Mouse (Mus musculus) liver, embryonic 14.5 days (tissue): ENCODE data around the gene Slc17a5. TPM values are rescaled to one million over a fixed set of nuclear protein-coding genes. Genes with fewer than 3 reads are reported as not detected.
"Not testable (repeated sequence)": the region's sequence is repeated elsewhere in the genome, so short reads cannot be mapped to it uniquely, and the experiment has no call there.

Source experiments
- ATAC-seq: fragments of 200-750 bp; cut with Nextera tagmentation; 2 replicates; pipeline ENCODE4 v1.8.0; 2017; ENCODE audit warnings: moderate number of reproducible peaks, mild to moderate bottlenecking, moderate library complexity; ENCODE audit not compliant: insufficient read depth
- DNase-seq, 3 experiments: peaks; one replicate each; pipeline ENCODE4 v3.0.0-alpha.2; 2012 to 2013; ENCODE audit warnings: low read depth in 3 of 3, low spot score in 3 of 3
- H3K27ac ChIP-seq: fragments of 300-500 bp; sonication (generic); 2 replicates; pipeline ENCODE4 v1.5.1; 2014; ENCODE audit warnings: moderate library complexity, mild to moderate bottlenecking, control low read depth, inconsistent platforms
- H3K27me3 ChIP-seq: fragments of 300-500 bp; sonication (generic); 2 replicates; pipeline ENCODE4 v1.6.1; 2014; ENCODE audit warnings: mild to moderate bottlenecking, low read length, moderate library complexity; ENCODE audit not compliant: control insufficient read depth, insufficient read depth
- H3K36me3 ChIP-seq: fragments of 300-500 bp; sonication (generic); replicated peaks from 2 replicates; pipeline ENCODE4 v1.6.1; 2014; ENCODE audit warnings: low read depth; ENCODE audit not compliant: control insufficient read depth, insufficient read depth
- H3K4me1 ChIP-seq, 2 experiments: fragments of 200-500 bp in 1 of 2; fragments of 300-500 bp in 1 of 2; sonication (generic) in 1 of 2; replicated peaks; 2 replicates each; pipeline ENCODE4 v1.6.1; 2012 to 2014; ENCODE audit warnings: antibody characterized with exemption in 1 of 2, inconsistent platforms in 1 of 2, low read length in 1 of 2; ENCODE audit not compliant: control insufficient read depth in 2 of 2, insufficient read depth in 2 of 2
- H3K4me2 ChIP-seq: fragments of 300-500 bp; sonication (generic); 2 replicates; pipeline ENCODE4 v1.6.1; 2014; ENCODE audit warnings: low read depth, mild to moderate bottlenecking, control low read depth, moderate library complexity
- H3K4me3 ChIP-seq, 2 experiments: fragments of 200-500 bp in 1 of 2; fragments of 300-500 bp in 1 of 2; sonication (generic) in 1 of 2; 2 replicates each; pipeline ENCODE4 v1.5.1; 2012 to 2014; ENCODE audit warnings: low read depth in 2 of 2, low read length in 2 of 2, mild to moderate bottlenecking in 2 of 2, control low read depth in 1 of 2, inconsistent platforms in 1 of 2, moderate library complexity in 1 of 2; ENCODE audit not compliant: insufficient read depth in 1 of 2
- H3K9ac ChIP-seq: fragments of 300-500 bp; sonication (generic); replicated peaks from 2 replicates; pipeline ENCODE4 v1.6.1; 2014; ENCODE audit warnings: mild to moderate bottlenecking, control low read depth, moderate library complexity
- H3K9me3 ChIP-seq: fragments of 300-500 bp; sonication (generic); 2 replicates; pipeline ENCODE4 v1.6.1; 2016; ENCODE audit warnings: low read length, mixed read lengths; ENCODE audit not compliant: control insufficient read depth
- CTCF ChIP-seq: IDR thresholded peaks from 2 replicates; pipeline ENCODE4 v1.5.1; 2016; ENCODE audit warnings: antibody characterized with exemption, low read depth, control low read depth
- EP300 ChIP-seq: IDR thresholded peaks from 2 replicates; pipeline ENCODE4 v1.6.1; 2016; ENCODE audit warnings: antibody characterized with exemption, low read depth
- WGBS: fragments of 180-500 bp; shearing (Covaris S2); extraction: QIAGEN DNeasy Blood & Tissue Kit; methylation state at CpG from one replicate; pipeline ENCODE4 v1.1.7; 2014; ENCODE audit not compliant: insufficient replicate concordance; 5-methylcytosine and 5-hydroxymethylcytosine counted together
- polyA plus RNA-seq, 2 experiments: library from polyadenylated mRNA; depleted of rRNA in 1 of 2; stranded (reverse) in 1 of 2; unstranded in 1 of 2; fragments of >200 nt; fragmentation: Nextera tagmentation in 1 of 2; extraction: Ambion mirVana in 1 of 2; gene quantifications; 2 replicates each; pipeline versions ENCODE4 v1.2.1 to v1.2.3; 2012 to 2014

The Slc17a5 gene
- polyA plus RNA-seq, 2 experiments: 2.4 to 3.8 TPM

DNA sequence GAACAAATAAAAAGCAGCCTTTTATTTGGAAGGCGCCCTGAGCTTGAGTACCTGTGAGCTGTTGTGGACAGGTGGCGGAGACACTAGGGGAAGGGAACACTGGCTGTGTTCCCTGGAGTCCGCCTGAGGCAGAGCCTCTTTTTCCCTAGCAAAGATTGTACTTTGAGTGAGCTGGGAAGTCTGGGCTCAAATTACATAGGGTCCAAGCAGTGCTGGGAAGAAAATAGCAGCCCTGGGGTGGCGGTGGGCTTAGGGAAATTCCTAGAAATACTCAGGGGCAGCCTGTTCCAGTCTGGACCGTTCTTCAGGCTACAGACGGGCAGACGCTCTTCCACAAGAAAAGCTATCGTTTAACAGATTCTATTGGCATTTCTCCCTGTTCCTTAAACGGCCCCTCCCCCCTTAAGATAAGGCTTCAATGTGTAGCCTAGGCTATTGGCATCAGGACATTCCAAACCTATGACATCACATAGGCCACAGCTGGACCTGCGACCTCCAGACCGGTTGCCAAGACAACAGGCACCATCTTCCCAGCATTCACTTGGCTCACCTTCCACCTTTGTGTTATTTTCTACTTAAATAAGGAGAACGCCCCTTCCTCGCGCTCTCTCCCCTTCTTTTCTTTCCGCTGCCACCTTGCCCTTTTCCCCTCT is 67.6 kb downstream of the Slc17a5 start:
- no peak overlapping the region for H3K27ac ChIP-seq
- peak overlapping the region; percentile 67 for H3K4me2 ChIP-seq
- H3K36me3 ChIP-seq: no peaks in the 10 kb centered on the region
- H3K27me3 ChIP-seq: no peaks in the 10 kb centered on the region
- H3K9me3 ChIP-seq: no peaks in the 10 kb centered on the region
- WGBS: 25% methylated on average over 15 of the region's 15 CpGs
- DNase-seq (peak in 1 of 3 experiments; percentile 36), ATAC-seq (peak; percentile 24; the same call in 1 of the 2 replicates)
- H3K4me3 ChIP-seq: peak overlapping the region; percentile 43 to 65
- TF ChIP-seq CTCF (no peak), EP300 (no peak)
- H3K9ac ChIP-seq: peak overlapping the region; percentile 51
- H3K4me1 ChIP-seq: peaks cover 15 to 30% of the 10 kb centered on the region in 2 experiments

DNA sequence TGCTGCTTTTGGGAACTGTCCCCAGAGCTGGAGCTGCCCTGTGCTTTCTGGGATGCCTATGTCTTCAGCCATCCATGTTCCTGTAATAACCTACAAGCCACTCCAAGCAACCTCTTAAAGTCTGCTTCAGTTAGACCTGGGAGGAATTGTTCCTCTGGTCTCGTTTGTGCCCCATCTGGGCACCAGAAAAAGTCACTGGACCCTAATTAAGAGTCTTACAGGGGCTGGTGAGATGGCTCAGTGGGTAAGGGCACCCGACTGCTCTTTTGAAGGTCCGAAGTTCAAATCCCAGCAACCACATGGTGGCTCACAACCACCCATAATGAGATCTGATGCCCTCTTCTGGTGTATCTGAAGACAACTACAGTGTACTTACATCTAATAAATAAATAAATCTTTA is 70.6 kb downstream of the Slc17a5 start:
- WGBS: 51% methylated on average over 3 of the region's 3 CpGs
- peaks cover 21 to 45% of the 10 kb centered on the region in 2 experiments for H3K4me1 ChIP-seq

DNA sequence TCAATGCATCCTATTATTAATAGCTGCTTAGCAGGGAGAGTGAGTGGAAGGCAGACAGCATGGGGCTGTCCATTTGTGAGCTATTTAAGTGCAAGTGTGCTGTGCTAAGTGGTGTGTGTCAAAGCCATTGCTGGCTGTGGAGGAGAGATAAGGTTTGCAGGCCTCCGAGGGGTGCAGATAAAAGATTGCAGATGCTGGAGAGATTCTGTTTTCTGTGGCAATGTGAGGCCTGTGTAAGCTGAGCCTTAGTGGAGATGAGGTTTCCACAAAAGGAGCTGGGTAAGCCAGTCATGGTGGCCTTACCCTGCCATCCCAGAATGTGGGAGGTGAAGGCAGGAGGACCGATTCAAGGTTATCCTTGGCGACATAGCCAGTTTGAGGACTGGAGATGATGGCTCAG is 71.7 kb downstream of the Slc17a5 start:
- H3K27ac ChIP-seq: peak overlapping the region; percentile 24

More for the DNA sequence above, 70.6 kb downstream of the Slc17a5 start:
- not testable (repeated sequence) for ATAC-seq, H3K4me3 ChIP-seq, H3K27me3 ChIP-seq, H3K27ac ChIP-seq, H3K36me3 ChIP-seq, H3K4me2 ChIP-seq, H3K9me3 ChIP-seq, DNase-seq, H3K9ac ChIP-seq
- TF ChIP-seq CTCF: 0 out of 2 replicates have a peak, but pooled peaks have one; percentile 6

DNA sequence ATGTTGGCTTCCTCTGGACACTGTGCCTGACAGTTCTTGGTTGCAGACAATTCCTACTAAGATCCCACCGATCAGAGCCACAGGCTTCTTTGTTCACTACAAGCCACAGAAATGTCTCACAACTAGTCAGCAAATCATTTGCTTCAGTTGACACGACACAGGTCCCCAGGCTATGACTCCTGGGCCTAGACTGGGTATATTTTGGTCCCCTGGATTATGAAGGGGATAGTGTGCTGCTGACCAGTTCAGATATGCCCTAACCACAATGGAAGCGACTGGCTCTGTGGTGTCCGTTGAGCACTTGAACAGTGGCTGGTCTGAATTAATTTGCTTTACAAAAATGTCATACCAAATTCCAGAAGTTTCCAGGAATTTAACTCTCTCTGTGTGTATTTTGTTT is 73.2 kb downstream of the Slc17a5 start:
- no peaks in the 10 kb centered on the region for H3K27me3 ChIP-seq
- no peaks in the 10 kb centered on the region for H3K36me3 ChIP-seq
- no peak for TF ChIP-seq CTCF
- TF ChIP-seq EP300: no peak
- WGBS: 52% methylated on average over 4 of the region's 4 CpGs
- H3K9ac ChIP-seq: no peak overlapping the region
- ATAC-seq: no peak
- no peak overlapping the region for H3K4me2 ChIP-seq
- H3K27ac ChIP-seq: no peak overlapping the region
- H3K4me3 ChIP-seq: no peak overlapping the region
- DNase-seq: no peak
- peaks cover 15 to 31% of the 10 kb centered on the region in 2 experiments for H3K4me1 ChIP-seq
- no peaks in the 10 kb centered on the region for H3K9me3 ChIP-seq

More for the DNA sequence above, 71.7 kb downstream of the Slc17a5 start:
- Histone ChIP-seq H3K4me2 (peak overlapping the region; percentile 55), H3K36me3 (no peaks in the 10 kb centered on the region), H3K4me1 (peaks cover 21 to 43% of the 10 kb centered on the region in 2 experiments), H3K9ac (peak overlapping the region; percentile 14), H3K4me3 (no peak overlapping the region), H3K9me3 (no peaks in the 10 kb centered on the region), H3K27me3 (no peaks in the 10 kb centered on the region)
- peak; percentile 85 for ATAC-seq
- DNase-seq: peak; percentile 63 to 85 (median 79)
- TF ChIP-seq CTCF (no peak), EP300 (peak; percentile 90)
- 18% methylated on average over 3 of the region's 3 CpGs for WGBS

DNA sequence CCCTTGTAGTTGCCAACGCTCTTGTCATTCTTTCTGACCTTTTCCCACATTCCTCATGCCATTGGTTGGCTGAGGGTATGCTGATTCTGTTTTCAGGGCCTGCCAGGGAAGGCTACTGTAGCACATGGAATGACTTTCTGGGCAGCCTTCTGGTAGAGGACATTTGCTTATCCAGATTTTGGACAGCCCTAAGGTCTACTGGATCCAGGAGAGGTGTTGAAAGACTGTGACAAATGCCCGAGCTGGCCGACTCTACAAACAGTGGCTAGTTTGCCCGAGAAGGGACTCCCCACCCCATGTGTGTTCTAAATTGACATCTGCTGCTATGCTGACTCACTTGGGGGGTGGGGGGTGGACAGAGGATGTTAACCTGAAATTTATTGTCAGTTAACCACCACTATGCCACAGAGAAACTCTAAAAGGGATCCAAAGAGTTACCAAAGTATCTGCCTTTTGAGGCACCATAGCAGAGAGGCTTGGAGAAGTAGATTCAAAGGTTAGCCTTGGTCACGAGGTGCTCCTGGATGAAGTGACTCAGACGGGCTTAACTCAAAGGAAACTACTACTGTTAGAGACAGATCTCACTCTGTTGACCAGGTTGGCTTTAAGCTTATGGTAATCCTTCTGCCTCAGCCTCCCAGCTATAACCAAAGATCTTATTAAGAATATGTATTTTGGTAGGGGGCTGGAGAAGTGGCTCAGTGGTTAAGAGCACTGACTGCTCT is 73.9 kb downstream of the Slc17a5 start:
- ATAC-seq: no peak
- no peaks in the 10 kb centered on the region for H3K27me3 ChIP-seq
- no peak overlapping the region for H3K27ac ChIP-seq
- DNase-seq: no peak
- no peaks in the 10 kb centered on the region for H3K36me3 ChIP-seq
- TF ChIP-seq CTCF: no peak
- TF ChIP-seq EP300: no peak
- H3K4me3 ChIP-seq: no peak overlapping the region
- 49% methylated on average over 6 of the region's 6 CpGs for WGBS
- H3K9ac ChIP-seq: no peak overlapping the region; the same call in 1 of the 2 replicates
- H3K4me2 ChIP-seq: no peak overlapping the region
- peaks cover 15 to 31% of the 10 kb centered on the region in 2 experiments for H3K4me1 ChIP-seq
- no peaks in the 10 kb centered on the region for H3K9me3 ChIP-seq
